Mouse (Mus musculus) forebrain, embryonic 16.5 days (tissue): Measurements from ENCODE around the gene Lrfn3. TPM values are rescaled to one million over a fixed set of nuclear protein-coding genes. Genes with fewer than 3 reads are reported as not detected.
A peak's percentile ranks its signal among the peaks of the same experiment; 100 is the strongest.

Experiments
- ATAC-seq: fragments of 200-750 bp; cut with Nextera tagmentation; 2 replicates; pipeline ENCODE4 v1.8.0; 2017; ENCODE audit warnings: mild to moderate bottlenecking, moderate library complexity
- H3K27ac ChIP-seq: fragments of 300-500 bp; sonication (generic); 2 replicates; pipeline ENCODE4 v1.5.1; 2014; ENCODE audit warnings: low read length, control low read depth
- H3K27me3 ChIP-seq: fragments of 300-500 bp; sonication (generic); replicated peaks from 2 replicates; pipeline ENCODE4 v1.6.1; 2014; ENCODE audit warnings: low read length; ENCODE audit not compliant: control insufficient read depth, insufficient read depth
- H3K36me3 ChIP-seq: fragments of 300-500 bp; sonication (generic); 2 replicates; pipeline ENCODE4 v1.6.1; 2014; ENCODE audit not compliant: control insufficient read depth, insufficient read depth
- H3K4me1 ChIP-seq: fragments of 300-500 bp; sonication (generic); replicated peaks from 2 replicates; pipeline ENCODE4 v1.6.1; 2014; ENCODE audit warnings: low read length; ENCODE audit not compliant: control insufficient read depth, insufficient read depth
- H3K4me2 ChIP-seq: fragments of 300-500 bp; sonication (generic); 2 replicates; pipeline ENCODE4 v1.6.1; 2014; ENCODE audit warnings: mild to moderate bottlenecking, low read length, control low read depth
- H3K4me3 ChIP-seq: fragments of 300-500 bp; sonication (generic); replicated peaks from 2 replicates; pipeline ENCODE4 v1.5.1; 2014; ENCODE audit warnings: mild to moderate bottlenecking, low read length, control low read depth
- H3K9ac ChIP-seq: fragments of 300-500 bp; sonication (generic); replicated peaks from 2 replicates; pipeline ENCODE4 v1.6.1; 2014; ENCODE audit warnings: low read depth, low read length, control low read depth
- H3K9me3 ChIP-seq: fragments of 300-500 bp; sonication (generic); 2 replicates; pipeline ENCODE4 v1.6.1; 2016; ENCODE audit warnings: low read length; ENCODE audit not compliant: control insufficient read depth
- WGBS: fragments of 180-500 bp; shearing (Covaris S2); extraction: QIAGEN DNeasy Blood & Tissue Kit; methylation state at CpG from one replicate; pipeline ENCODE4 v1.1.7; 2014; 5-methylcytosine and 5-hydroxymethylcytosine counted together
- polyA plus RNA-seq: library from polyadenylated mRNA; unstranded; fragments of >200 nt; fragmentation: Nextera tagmentation; extraction: Ambion mirVana; gene quantifications from 2 replicates; pipeline ENCODE4 v1.2.1, GENCODE M21; 2015

Lrfn3 gene
- polyA plus RNA-seq, 1 experiment from 2014 or later, result 13.4 TPM

DNA sequence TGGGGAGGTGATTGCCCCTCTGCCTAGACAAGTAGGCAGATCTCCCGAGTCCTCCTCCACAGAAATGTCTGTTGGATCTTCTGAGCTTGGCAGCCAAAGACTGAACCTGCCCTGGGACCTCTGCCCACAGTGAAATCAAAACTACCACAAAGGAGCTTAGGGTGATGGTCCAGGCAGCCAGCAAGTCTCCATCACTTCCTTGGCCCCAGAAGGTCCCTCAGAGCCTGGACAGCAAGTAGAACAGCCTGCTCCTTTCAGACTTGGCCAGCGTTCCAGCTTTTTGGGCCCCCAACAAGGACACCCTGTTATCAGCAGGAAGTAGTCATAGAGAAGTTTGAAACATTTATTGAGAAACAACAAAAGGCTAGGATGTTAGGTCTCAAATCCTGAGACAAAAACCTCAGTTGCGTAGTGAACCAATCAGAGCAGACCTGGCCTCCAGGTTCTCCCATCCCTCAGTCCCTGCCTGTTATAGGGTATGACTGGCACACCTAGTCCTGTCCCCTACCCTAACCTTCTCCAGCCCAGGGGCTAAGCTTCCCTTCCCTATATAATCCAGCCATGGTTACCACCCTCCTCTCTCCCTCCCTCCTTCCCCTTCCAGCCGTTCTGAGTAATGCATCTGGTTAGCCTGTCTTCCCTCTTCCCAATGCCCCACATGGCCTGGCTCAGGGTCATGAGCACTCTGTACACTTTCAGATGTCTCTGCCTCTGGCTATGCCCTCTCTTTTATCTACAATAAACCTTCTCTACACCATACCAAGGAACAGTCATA is 30.4 kb upstream of the Lrfn3 start:
- no peak for ATAC-seq
- Histone ChIP-seq H3K4me3 (no peak overlapping the region), H3K4me2 (no peak overlapping the region), H3K36me3 (no peaks in the 10 kb centered on the region), H3K27ac (no peak overlapping the region), H3K27me3 (no peaks in the 10 kb centered on the region), H3K9me3 (no peaks in the 10 kb centered on the region), H3K4me1 (no peaks in the 10 kb centered on the region), H3K9ac (no peak overlapping the region)
- WGBS, result 75% methylated on average over 4 of the region's 4 CpGs

DNA sequence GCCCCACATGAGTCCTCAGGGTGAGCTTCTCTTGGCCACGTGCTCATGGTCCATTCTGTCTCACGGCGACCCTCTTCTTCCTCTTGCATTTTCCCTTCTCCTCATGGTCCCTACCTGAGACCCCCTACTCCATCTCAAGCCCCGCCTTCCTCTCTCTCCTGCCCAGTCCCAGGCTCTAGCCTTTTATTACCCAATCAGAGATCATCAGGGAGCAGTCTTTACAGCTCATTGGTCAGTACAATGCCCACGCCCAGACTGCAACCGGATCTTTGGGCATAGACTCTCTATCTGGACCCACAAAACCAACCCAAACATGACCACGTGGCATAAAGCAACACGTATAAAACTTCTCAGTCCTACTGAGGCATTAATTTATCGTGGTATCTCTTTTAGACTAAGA is 21.5 kb upstream of the Lrfn3 start:
- Histone ChIP-seq H3K27ac (no peak overlapping the region), H3K36me3 (no peaks in the 10 kb centered on the region), H3K9me3 (no peaks in the 10 kb centered on the region), H3K4me2 (no peak overlapping the region), H3K4me1 (no peaks in the 10 kb centered on the region), H3K27me3 (no peaks in the 10 kb centered on the region), H3K9ac (no peak overlapping the region), H3K4me3 (no peak overlapping the region)
- WGBS, result 85% methylated on average over 9 of the region's 9 CpGs
- ATAC-seq, result no peak

DNA sequence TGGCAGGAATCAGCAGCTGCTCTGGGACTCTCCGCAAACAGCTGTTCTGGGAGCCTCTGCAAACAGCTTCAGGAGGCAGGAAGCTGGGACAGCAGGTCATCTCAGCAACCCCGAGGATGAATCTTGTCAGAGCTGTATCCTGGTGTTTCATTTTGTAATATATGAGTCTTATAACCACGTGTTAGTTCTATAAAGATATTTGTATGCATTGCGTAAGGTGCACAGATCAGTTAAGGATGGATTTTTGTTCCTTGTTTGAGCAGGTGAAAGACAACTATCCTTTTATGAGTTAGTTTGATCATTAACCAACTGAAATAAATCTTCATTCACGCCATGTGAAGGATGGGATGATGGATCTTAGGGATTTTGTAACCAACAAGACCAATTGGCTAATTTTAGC is 17.5 kb upstream of the Lrfn3 start:
- Histone ChIP-seq H3K9me3 (no peaks in the 10 kb centered on the region), H3K9ac (no peak overlapping the region), H3K4me3 (no peak overlapping the region), H3K4me1 (no peaks in the 10 kb centered on the region), H3K27me3 (no peaks in the 10 kb centered on the region), H3K4me2 (no peak overlapping the region), H3K27ac (no peak overlapping the region), H3K36me3 (no peaks in the 10 kb centered on the region)
- no peak for ATAC-seq
- WGBS, result 60% methylated on average over 5 of the region's 5 CpGs

DNA sequence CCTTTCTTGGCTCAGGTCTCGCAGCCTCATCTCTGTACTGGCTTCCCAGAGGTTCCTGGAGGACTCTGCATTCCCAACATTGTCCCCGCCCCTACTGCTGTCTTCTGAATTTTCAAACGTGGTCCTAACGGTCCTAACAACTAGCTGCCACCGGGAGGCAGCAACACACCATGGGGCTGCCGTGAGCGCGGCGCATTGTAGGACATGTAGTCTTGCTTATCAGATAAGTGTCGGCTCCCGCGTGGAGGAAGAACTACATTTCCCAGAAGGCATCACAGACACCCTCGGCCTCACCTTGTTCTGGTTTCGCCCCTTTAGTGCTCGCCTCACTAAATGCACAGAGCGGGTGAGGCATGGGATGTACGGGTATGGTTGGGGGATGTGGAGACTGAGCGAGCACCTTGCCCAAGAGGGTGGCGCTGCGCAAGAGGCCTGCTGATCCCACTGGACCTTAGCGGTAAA is 11.0 kb upstream of the Lrfn3 start:
- H3K27ac ChIP-seq, result peak overlapping the region; percentile 88
- peak overlapping the region; percentile 80 for H3K9ac ChIP-seq
- no peaks in the 10 kb centered on the region for H3K9me3 ChIP-seq
- peak; percentile 100 for ATAC-seq
- peak overlapping the region; percentile 65 for H3K4me3 ChIP-seq
- no peaks in the 10 kb centered on the region for H3K27me3 ChIP-seq
- H3K4me1 ChIP-seq, result peaks cover 4% of the 10 kb centered on the region; the same call in 1 of the 2 replicates
- no peaks in the 10 kb centered on the region for H3K36me3 ChIP-seq
- WGBS, result under 1% methylated on average over 21 of the region's 21 CpGs
- peak overlapping the region; percentile 69 for H3K4me2 ChIP-seq

DNA sequence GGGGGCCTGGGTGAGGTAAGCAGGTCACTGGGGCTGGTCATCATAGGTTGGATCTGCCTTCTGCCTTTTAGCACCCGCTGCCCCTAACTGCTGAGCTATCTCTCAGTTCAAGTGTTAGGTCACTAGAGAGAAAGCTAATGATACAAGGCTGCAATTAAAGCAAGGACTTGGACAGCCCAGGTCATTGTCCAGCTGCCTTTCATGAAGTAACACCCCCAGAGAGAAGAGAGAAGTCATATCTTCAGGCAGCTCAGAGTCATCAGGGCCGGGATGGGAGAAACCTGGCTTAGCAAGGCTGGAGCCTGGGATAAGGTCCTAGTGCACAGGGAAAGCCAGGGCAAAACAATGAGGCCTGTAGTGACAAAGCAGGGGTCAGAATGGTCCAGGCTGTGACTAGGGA is 4.9 kb upstream of the Lrfn3 start:
- Histone ChIP-seq H3K36me3 (no peaks in the 10 kb centered on the region), H3K9ac (no peak overlapping the region), H3K4me2 (no peak overlapping the region), H3K4me3 (no peak overlapping the region), H3K4me1 (peaks cover 10% of the 10 kb centered on the region), H3K27me3 (0 out of 2 replicates have a peak, but pooled peaks cover 3% of the 10 kb centered on the region), H3K27ac (no peak overlapping the region), H3K9me3 (no peaks in the 10 kb centered on the region)
- 85% methylated on average over 2 of the region's 2 CpGs for WGBS
- ATAC-seq, result no peak

DNA sequence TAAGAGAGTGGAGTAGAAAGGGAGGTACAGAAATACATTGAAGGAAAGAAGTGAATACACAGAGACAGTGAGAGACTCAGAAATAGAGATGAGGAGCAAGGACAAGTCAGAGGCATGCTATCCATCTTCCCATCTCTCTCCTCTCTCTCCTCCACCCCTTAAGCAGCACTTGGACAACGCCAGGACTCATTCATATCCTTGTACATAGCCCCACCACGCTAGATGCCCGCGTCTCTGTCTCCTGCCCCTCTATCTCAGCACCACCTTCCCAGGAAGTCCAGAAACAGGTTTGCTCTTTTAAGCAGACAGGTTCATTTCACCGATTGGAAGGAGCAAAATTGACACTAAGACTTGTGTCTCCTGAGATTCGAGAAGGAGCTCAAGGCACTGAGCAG is 769 bp upstream of the Lrfn3 start:
- H3K4me2 ChIP-seq, result peak overlapping the region; percentile 90
- H3K4me1 ChIP-seq, result peaks cover 36% of the 10 kb centered on the region
- WGBS, result 74% methylated on average over 6 of the region's 6 CpGs
- peak overlapping the region; percentile 91 for H3K9ac ChIP-seq
- peaks cover 10% of the 10 kb centered on the region for H3K36me3 ChIP-seq
- H3K27ac ChIP-seq, result no peak overlapping the region
- H3K27me3 ChIP-seq, result 0 out of 2 replicates have a peak, but pooled peaks cover 3% of the 10 kb centered on the region
- H3K9me3 ChIP-seq, result no peaks in the 10 kb centered on the region
- peak; percentile 36 for ATAC-seq
- H3K4me3 ChIP-seq, result peak overlapping the region; percentile 83

DNA sequence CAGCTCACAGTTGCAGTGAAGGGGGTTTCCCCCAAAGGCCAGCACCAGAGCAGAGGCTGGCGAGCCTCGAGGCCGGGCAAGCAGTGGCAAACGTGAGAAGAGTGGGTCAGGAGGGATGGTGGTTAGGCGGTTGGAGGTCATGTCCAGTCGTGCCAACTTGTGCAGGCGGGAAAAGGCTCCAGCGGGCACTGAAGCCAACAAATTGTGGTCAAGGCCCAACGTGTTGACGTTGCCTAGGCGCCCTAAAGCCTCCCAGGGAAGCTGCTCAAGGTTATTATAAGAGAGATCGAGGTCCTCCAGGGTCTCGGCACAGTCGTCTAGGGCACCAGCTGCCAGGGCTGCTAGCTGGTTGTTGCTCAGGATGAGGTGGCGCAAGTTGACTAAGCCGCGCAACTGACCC is 2.5 kb downstream of the Lrfn3 start:
- no peak overlapping the region for H3K9ac ChIP-seq
- H3K4me2 ChIP-seq, result no peak overlapping the region
- peaks cover 15% of the 10 kb centered on the region for H3K36me3 ChIP-seq
- H3K9me3 ChIP-seq, result no peaks in the 10 kb centered on the region
- 95% methylated on average over 17 of the region's 17 CpGs for WGBS
- H3K27ac ChIP-seq, result no peak overlapping the region
- ATAC-seq, result no peak
- H3K4me1 ChIP-seq, result peaks cover 42% of the 10 kb centered on the region
- H3K27me3 ChIP-seq, result no peaks in the 10 kb centered on the region
- H3K4me3 ChIP-seq, result no peak overlapping the region

DNA sequence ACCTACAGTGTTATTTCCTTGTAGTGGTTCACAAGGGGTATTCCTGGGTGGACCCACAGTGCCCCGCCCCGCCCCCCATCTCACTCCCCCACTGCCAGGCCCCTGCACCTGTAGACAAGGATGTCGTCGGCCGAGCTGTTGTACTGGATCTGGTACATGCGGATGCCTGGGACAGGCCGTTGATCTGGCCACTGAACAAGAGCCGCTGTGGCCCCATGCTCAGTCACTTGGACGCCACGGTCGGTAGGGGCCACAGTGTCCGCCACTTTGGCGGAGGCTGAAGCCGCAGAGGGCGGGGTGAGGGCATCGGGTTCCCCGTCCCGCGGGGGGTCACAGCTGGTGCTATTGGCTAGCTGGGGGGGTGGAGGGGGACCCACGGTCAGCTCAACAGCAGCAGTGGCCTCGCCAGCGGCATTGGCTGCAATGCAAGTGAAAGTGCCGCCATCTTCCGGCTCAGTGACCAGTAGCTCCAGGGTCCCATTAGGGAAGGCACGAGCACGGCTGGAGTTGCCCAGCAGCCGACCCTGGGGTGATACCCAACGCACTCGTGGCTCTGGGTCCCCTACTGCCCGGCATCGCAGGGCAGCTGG is 3.2 kb downstream of the Lrfn3 start:
- H3K27me3 ChIP-seq, result no peaks in the 10 kb centered on the region
- ATAC-seq, result no peak
- no peak overlapping the region for H3K9ac ChIP-seq
- H3K27ac ChIP-seq, result no peak overlapping the region
- H3K4me2 ChIP-seq, result no peak overlapping the region
- H3K9me3 ChIP-seq, result no peaks in the 10 kb centered on the region
- H3K4me1 ChIP-seq, result peaks cover 42% of the 10 kb centered on the region
- no peak overlapping the region for H3K4me3 ChIP-seq
- peaks cover 15% of the 10 kb centered on the region for H3K36me3 ChIP-seq
- 92% methylated on average over 31 of the region's 31 CpGs for WGBS

DNA sequence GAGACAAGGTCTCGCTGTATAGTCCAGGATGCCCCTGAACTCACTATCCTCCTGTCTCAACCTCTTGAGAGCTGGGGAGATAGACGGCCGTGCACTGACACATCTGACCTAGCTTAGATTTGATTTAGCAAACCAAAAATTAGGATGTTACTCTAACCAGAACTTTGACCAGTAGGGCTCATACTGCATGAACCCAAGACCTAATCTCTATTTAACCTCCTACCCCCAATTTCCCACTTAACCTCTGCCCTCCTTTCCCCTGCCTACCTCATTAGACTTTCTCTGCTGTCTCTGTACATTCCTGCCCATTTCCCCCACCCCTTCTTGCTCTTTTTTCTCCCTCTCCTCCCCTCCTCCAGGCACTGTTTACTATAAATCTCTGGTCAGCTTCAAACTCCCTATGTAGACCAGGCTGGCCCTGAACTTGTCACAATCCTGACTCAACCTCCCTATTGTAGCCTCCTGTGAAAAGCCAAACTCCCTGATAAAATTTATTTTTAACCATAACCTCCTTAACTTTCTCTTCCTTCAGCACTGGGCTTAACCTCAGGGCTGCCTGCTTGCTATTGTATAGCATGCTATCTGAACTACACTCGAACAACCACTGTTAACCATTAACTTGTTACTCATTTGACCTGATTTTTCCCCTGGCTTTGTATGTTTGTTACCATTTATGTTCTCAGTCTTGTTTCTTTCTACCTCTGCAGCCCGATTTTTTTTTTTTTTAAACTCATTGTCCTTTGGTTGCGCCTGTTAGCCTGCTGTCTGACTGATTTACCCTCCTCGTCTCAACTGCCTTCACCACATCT is 4.0 kb downstream of the Lrfn3 start:
- 77% methylated on average over 7 of the region's 7 CpGs for WGBS
- Histone ChIP-seq H3K4me1 (peaks cover 40% of the 10 kb centered on the region), H3K9me3 (no peaks in the 10 kb centered on the region), H3K4me3 (no peak overlapping the region), H3K4me2 (no peak overlapping the region), H3K27ac (no peak overlapping the region), H3K9ac (0 out of 2 replicates have a peak overlapping the region, but pooled peaks have one; percentile 15), H3K27me3 (no peaks in the 10 kb centered on the region), H3K36me3 (peaks cover 15% of the 10 kb centered on the region)
- no peak for ATAC-seq
